Mouse (Mus musculus): ENCODE data around the gene Ssu72. TPM values are rescaled to one million over a fixed set of nuclear protein-coding genes. Genes with fewer than 3 reads are reported as not detected.
"Not testable (repeated sequence)": the region's sequence is repeated elsewhere in the genome, so short reads cannot be mapped to it uniquely, and the experiment has no call there.

Ssu72 gene
- polyA plus RNA-seq, 2 experiments from 2014 or later: 153 to 164 TPM

GRCm38 (mm10) chr4:155703425-155703929 lies 1.1 kb upstream of the Ssu72 start:
- no peak for ATAC-seq

GRCm38 (mm10) chr4:155705592-155705929 lies 961 bp downstream of the Ssu72 start:
- ATAC-seq: peak; percentile 21

DNA sequence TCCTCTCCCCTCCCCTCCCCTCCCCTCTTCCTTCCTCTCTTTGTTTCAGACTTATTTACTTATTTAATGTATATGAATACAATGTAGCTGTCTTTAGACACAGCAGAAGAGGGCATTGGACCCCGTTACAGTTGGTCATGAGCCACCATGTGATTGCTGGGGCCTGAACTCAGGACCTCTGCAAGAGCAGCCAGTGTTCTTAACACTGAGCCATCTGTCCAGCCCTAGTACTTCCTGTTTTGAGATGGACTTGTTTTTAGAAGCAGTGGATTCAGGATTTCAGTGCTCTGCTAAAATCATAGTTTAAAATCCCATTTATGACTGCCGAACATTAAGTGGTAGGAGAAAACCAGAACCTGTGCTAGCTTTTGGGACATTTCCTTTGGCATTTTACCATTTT lies 4.0 kb downstream of the Ssu72 start:
- ATAC-seq: no peak

GRCm38 (mm10) chr4:155708988-155709387 lies 4.4 kb downstream of the Ssu72 start:
- no peak for ATAC-seq

- no peak for ATAC-seq
Observed at GRCm38 (mm10) chr4:155710521-155711252, 6.1 kb downstream of the Ssu72 start.

- peak; percentile 74 for ATAC-seq
Observed at GRCm38 (mm10) chr4:155721668-155722083, 17.1 kb downstream of the Ssu72 start.

DNA sequence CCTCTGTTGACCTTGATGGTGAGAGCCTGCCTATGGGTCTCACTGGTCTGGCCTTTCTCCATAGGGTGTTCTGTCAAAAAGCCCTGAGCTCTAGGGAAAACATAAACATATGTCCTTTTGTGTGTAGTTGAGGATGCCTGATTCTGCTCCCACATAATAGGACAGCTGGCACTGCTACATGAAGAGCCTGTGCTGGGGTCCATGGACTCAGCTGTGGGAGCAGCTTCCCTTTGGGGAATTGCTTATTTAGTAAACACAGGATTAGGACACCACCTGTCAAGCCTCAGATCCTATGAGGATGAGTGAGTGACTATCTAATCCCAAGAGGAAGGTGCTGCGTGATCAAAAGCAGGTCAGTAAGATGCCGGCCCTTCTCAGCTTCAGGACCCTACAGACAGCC lies 23.4 kb downstream of the Ssu72 start:
- ATAC-seq: no peak

DNA sequence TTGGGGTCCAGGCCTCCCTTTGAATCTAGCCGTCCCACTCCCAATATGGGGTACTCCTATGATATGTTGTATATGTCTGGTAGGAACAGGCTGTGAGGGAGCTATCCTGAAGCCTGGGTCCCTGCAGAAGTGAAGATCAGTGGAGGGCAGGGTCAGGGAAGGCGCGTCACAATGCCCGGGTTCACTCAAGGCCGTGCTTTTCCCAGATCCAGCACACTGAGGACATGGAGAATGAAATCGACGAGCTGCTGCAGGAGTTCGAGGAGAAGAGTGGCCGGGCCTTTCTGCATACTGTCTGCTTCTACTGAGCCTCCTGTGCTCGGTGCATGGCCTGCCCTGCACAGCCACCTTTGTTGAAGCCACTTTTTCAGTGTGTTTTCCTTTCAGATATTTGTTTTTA lies 28.7 kb downstream of the Ssu72 start:
- ATAC-seq: no peak

GRCm38 (mm10) chr4:155734350-155734941 lies 29.8 kb downstream of the Ssu72 start, which contains the start of gene Tmem240:
Tmem240 (plus strand) TSS chr4:155734800.
- peak; percentile 86 for ATAC-seq

DNA sequence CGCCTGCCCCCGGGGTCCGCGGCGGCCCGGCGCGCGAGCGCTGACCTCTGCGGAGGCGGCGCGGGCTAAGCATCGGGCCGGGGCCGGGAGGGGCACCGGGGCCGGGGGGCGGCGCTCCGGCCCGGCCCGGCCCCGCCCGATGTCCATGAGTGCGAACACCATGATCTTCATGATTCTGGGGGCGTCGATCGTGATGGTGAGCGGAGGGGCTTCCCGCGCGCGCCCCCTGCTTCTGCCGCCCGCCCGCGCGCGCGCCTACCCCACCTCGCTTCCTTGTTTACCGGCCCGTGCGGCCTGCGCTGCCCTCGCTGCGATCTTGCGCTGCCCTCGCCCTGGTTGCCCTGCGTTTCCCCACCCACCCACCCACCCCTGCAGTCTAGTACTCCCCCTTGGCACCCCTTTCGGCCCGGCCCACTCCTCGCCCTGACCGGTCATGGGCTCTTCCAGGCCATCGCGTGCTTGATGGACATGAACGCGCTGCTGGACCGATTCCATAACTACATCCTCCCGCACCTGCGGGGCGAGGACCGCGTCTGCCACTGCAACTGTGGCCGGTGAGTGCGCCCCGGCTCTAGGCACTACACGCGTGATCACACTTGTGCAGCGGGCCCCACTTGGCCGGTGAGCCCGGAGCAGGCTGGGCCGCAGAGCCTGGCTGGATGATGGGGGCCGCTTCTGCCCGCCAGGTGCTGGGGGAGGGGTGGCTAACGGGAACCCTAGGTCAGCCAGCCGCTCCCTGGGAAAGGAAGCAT lies 30.5 kb downstream of the Ssu72 start:
- ATAC-seq: peak; percentile 27

DNA sequence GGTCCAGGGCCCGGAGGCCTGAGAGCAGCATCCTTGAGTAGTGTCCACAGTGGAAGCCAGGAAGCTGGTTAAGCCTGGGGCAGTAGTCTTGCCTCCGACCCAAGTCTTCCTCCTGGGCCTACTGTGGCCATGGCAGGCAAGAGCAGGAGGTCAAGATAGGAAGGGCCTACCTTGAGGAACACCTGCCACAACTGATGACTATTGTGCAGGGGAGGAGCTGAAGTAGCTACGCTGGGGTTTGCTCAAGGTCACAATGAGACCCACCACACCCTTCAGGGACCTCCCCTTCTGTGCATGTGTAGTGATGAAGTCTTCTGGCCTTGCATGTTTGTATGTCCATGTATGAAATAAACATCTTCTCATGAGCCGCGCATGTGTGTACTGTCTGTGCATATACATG lies 31.2 kb downstream of the Ssu72 start:
- ATAC-seq: no peak

DNA sequence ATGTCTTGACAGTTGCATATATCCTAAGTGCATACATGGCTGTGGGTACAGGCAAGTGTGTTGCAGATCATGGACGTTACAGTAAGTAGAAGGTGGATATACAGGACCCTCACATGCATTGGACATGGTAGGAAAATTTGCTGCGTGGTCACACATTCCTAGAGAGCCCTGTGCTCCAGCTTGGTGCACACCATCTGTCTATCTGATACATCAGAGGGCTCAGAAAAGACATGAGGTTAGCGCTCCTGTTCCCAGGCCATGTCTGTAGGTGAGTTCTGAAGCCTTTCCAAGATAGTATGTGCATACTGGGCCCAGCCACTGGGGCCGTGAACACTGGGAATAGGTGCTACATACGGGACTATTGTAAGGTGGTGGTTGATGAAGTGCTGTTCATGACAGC lies 31.8 kb downstream of the Ssu72 start:
- no peak for ATAC-seq

- ATAC-seq: no peak
Observed at GRCm38 (mm10) chr4:155738262-155738661, 33.7 kb downstream of the Ssu72 start.

DNA sequence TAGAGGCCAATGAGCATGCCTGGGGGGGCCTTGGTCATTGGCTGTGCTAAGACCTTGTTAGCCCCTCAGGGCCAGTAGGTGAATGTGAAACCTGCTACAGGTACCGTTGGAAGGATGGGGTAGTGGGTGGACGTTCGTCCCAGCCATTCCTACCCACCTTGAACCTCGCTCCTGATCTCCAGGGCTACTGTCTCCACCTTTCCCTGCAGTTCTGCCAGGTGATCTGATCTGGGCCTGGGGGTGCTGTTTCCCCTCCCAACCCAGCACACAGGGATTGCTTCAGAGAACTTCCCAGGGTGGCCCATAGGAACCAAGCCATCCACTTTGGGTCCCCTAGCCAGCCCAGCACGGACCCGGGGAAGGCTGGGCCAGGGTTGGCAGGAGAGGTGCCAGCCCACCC lies 34.6 kb downstream of the Ssu72 start:
- no peak for ATAC-seq

- ATAC-seq: no peak
Observed at GRCm38 (mm10) chr4:155739741-155740636, 35.4 kb downstream of the Ssu72 start.

DNA sequence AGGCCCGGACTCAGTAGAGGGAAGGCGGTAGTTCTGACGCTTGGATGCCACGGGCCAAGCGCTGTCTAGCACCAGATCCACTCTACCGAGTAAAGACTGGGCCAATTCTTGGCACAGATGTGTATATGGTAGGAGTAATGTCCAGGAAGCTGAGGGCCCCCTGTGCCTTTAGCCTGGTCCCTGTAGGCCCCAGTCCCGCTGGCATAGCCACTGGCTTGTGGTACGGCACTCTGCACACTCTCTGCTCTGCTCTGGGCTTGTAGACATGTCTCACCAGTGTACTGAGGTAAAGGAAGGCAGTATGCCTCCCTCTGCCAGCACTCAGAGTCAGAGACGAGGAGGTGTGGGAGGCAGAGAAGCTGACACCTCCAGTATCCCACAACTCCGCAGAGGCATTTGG lies 36.1 kb downstream of the Ssu72 start:
- ATAC-seq: not testable (repeated sequence)

- no peak for ATAC-seq
Observed at GRCm38 (mm10) chr4:155742684-155743083, 38.1 kb downstream of the Ssu72 start.

GRCm38 (mm10) chr4:155744474-155744873 lies 39.9 kb downstream of the Ssu72 start:
- ATAC-seq: no peak

DNA sequence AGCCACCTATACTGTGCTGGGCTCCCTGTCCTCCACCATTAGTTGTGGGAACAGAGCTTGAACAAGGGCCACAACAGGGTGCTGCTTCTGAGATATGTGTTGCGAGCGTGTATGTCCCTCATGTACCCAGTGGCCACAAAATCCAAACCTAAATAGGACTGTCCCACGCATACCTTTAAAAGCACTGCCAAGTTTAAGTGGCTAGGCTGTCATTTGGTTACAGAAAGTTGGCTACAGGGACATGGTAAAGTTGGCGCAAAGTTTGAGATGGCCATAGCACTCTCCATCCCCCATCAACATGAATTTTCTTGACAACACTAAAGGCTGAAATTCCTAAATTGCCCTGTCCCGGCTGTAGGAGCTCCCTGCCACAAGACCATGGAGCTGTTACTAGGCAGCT lies 40.5 kb downstream of the Ssu72 start:
- ATAC-seq: no peak

- ATAC-seq: no peak
Observed at GRCm38 (mm10) chr4:155746036-155746548, 41.5 kb downstream of the Ssu72 start.

DNA sequence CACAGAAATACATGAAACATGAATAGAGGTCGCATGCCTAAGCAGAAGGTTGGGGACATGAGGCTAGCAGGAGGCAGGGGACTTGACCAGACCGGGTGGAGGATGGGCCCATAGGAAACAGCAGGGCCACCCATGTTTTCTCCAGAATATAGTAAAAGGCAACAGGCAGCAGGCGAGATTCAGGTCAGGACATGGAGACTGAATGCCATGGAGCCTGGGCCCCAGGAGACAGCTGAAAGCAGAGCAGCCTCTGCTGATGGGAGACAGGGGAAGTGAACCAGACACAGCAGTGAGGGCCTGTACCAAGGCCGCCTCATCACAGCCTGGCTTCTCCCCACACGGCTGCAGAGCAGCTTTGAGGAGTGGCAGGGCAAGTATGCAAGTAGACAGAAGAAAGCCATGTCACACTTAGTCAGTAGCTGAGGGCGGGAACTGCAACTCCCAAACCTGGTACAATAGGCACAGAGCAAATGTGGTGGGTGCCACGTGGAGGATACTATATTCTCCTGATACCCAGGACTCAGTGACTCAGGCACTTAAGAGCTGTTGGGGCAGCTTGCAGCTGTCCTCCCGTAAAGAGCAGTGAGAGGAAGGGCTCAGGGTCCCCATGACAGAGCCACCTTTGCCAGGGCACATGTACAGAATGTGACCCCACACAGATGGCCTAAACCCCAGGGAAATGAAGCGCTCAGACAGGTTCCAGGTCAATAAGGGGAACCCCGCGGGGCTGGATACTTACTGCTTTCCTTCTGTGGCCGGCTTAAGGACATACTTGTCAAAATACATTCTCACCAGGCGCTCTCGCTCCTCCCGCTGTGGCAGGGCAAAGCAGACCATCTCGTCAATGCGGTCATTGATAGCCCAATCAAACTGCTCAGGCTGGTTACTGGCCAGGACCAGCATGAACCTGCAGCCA lies 42.2 kb downstream of the Ssu72 start:
- no peak for ATAC-seq

All from CD4-positive, CD25-positive, alpha-beta regulatory T cell, adult 4 months (primary cell).